Mouse (Mus musculus) erythroblast, embryonic 14.5 days (primary cell): ENCODE measurements around the gene Lrrc4b. TPM values are rescaled to one million over a fixed set of nuclear protein-coding genes. Genes with fewer than 3 reads are reported as not detected.

Source experiments
- H3K27me3 ChIP-seq: 2 replicates; pipeline ENCODE4 v1.6.1; 2012; ENCODE audit warnings: inconsistent platforms; ENCODE audit not compliant: control insufficient read depth
- H3K36me3 ChIP-seq: 2 replicates; pipeline ENCODE4 v1.6.1; 2012; ENCODE audit warnings: mild to moderate bottlenecking, inconsistent platforms; ENCODE audit not compliant: control insufficient read depth
- H3K4me1 ChIP-seq: 2 replicates; pipeline ENCODE4 v1.6.1; 2012; ENCODE audit warnings: inconsistent platforms; ENCODE audit not compliant: control insufficient read depth
- H3K4me3 ChIP-seq: replicated peaks from 2 replicates; pipeline ENCODE3; 2012; ENCODE audit warnings: moderate library complexity, mild to moderate bottlenecking, inconsistent platforms
- H3K9me3 ChIP-seq: 2 replicates; pipeline ENCODE4 v1.6.1; 2012; ENCODE audit warnings: low read length, inconsistent platforms, mixed read lengths; ENCODE audit not compliant: control insufficient read depth
- GATA1 ChIP-seq: IDR thresholded peaks from 2 replicates; pipeline ENCODE4 v1.6.1; 2012; ENCODE audit warnings: low read length, inconsistent platforms, mixed read lengths
- TAL1 ChIP-seq: IDR thresholded peaks from 3 replicates; pipeline ENCODE4 v1.6.1; 2012; ENCODE audit warnings: low read length, inconsistent platforms, mixed read lengths
- polyA plus RNA-seq: library from polyadenylated mRNA; stranded (reverse); fragments of >175 nt; gene quantifications from 2 replicates; pipeline ENCODE4 v1.2.3, GENCODE M21; 2012

Gene Lrrc4b
- polyA plus RNA-seq, 1 experiment: not detected

DNA sequence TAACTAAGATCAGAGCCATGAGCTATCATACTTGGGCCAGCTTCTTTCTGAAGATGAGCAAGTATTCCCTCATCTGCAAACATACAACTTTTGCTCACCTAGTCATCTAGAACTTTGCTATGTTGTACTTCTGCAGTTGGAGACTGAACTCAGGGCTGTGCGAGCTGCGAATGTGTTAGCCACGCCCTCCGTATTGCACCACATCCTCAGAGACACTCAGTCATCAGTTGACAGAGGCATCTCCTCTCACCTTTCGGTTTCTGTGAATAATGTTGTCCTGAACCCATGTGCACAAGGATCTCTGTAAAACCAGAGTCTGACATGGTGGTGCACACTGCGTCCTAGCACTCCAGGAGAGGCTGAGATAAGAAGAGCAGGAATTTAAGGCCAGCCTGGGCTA lies 27.1 kb upstream of the Lrrc4b start:
- H3K27me3 ChIP-seq: peaks cover 23% of the 10 kb centered on the region
- H3K4me1 ChIP-seq: peaks cover 24% of the 10 kb centered on the region
- H3K9me3 ChIP-seq: peaks cover 3% of the 10 kb centered on the region; the same call in 1 of the 2 replicates
- TF ChIP-seq GATA1: no peak
- TF ChIP-seq TAL1: no peak
- no peaks in the 10 kb centered on the region for H3K36me3 ChIP-seq
- no peak overlapping the region for H3K4me3 ChIP-seq

DNA sequence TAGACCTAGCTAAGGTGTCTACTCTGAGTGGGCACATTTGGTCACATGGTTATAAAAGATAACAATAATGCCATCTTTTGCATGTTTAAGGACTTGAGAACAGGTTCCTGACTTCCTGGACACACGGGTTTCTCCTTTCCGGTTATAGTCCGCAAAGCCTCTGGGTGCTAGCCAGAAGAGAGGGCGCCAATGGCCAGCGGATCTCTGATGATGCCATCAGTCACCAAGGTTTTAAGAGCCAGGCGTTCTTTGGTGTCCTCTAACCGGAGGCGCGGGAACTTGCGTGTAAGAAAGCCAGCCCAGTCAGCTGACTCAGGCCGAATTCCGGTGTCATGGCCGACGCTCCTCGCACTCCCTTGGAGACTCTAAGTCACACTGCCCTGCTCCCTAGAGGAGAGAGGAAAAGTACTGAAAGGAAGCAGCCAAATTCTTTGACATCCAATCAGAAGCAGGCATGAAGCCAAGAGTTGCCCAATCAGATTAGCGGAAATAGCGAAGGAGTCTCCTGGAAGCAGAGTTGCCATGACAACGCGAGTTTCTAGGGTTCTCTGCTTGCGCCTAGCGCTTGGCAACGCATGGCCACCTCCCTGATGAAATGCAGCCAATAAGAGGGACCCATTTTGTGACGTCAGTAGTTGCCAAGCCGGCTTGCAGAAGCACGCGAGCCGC lies 23.3 kb upstream of the Lrrc4b start:
- no peaks in the 10 kb centered on the region for H3K36me3 ChIP-seq
- TF ChIP-seq TAL1 (no peak), GATA1 (peak; percentile 20; the same call in 1 of the 2 replicates)
- H3K27me3 ChIP-seq: peaks cover 36% of the 10 kb centered on the region
- peaks cover 3% of the 10 kb centered on the region; the same call in 1 of the 2 replicates for H3K9me3 ChIP-seq
- H3K4me1 ChIP-seq: peaks cover 20% of the 10 kb centered on the region
- H3K4me3 ChIP-seq: peak overlapping the region; percentile 52

DNA sequence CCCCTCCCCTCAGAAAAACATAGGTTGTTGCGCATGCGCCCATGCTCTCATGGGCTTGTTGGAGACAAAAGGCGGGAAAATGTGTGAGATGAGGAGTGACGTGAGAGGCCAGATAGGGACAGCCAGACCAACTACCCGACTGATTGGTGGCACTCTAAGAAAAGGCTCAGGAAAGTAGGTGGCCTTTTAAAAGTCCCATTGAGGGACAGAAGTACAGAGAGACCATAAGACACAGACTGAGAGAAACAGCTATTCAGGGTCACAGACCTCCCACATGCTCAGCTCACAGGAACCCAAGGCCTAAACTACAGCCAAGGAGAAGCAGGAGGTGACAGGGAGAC lies 22.8 kb upstream of the Lrrc4b start:
- H3K4me1 ChIP-seq: peaks cover 20% of the 10 kb centered on the region
- H3K4me3 ChIP-seq: peak overlapping the region; percentile 52
- H3K27me3 ChIP-seq: peaks cover 37% of the 10 kb centered on the region
- no peaks in the 10 kb centered on the region for H3K36me3 ChIP-seq
- H3K9me3 ChIP-seq: peaks cover 3% of the 10 kb centered on the region; the same call in 1 of the 2 replicates
- no peak for TF ChIP-seq GATA1
- TF ChIP-seq TAL1: no peak

DNA sequence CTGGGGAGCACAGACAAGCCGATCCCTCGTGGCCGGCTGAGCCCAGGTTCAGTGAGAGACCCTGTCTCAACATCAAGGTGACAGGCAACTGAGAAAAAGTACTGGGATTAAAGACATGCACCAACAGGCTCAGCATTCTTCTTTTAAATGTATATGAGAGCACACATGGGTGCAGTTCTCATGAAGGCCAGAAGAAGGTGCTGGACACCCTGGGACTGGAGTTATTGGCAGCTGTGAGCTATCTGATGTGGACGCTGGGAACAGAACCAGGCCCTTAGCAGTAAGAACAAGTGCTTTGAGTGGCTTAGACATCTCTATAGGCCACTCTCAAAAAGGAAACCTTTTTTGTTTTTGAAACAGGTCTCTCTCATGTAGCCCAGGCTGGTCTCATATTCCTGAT lies 17.7 kb upstream of the Lrrc4b start:
- H3K9me3 ChIP-seq: peaks cover 2% of the 10 kb centered on the region; the same call in 1 of the 2 replicates
- H3K4me3 ChIP-seq: no peak overlapping the region
- H3K36me3 ChIP-seq: no peaks in the 10 kb centered on the region
- H3K4me1 ChIP-seq: peaks cover 19% of the 10 kb centered on the region
- TF ChIP-seq GATA1 (no peak), TAL1 (no peak)
- H3K27me3 ChIP-seq: peaks cover 22% of the 10 kb centered on the region

DNA sequence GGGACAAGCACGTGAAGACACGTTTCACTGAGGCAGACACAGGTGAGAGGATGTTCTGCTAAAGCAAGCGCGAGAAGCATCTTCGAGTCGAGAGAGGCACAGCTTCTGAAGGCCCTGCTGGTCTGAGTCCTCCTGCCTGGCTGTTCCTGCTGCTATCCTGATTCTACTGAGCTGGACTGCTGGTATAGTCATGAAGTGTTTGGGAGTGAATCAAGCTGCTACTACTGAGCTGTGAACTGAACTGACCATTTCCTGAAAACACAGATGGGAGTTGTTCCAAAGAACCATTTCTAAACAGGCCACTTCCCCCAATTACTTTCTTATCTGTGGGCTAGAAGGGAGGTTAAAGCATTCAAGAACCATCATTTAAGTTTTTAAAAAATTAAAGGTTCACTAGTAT lies 15.5 kb upstream of the Lrrc4b start:
- no peaks in the 10 kb centered on the region for H3K36me3 ChIP-seq
- peaks cover 12% of the 10 kb centered on the region for H3K4me1 ChIP-seq
- H3K27me3 ChIP-seq: peaks cover 22% of the 10 kb centered on the region
- H3K4me3 ChIP-seq: no peak overlapping the region
- no peak for TF ChIP-seq TAL1
- TF ChIP-seq GATA1: no peak
- H3K9me3 ChIP-seq: peaks cover 2% of the 10 kb centered on the region; the same call in 1 of the 2 replicates

- no peak overlapping the region for H3K4me3 ChIP-seq
- H3K4me1 ChIP-seq: peaks cover 5% of the 10 kb centered on the region
- H3K27me3 ChIP-seq: peaks cover 87% of the 10 kb centered on the region
- no peaks in the 10 kb centered on the region for H3K36me3 ChIP-seq
- TF ChIP-seq GATA1 (no peak), TAL1 (no peak)
- peaks cover 15% of the 10 kb centered on the region; the same call in 1 of the 2 replicates for H3K9me3 ChIP-seq
Measured at GRCm38 (mm10) chr7:44427666-44428065, 1.2 kb upstream of the Lrrc4b start.

GRCm38 (mm10) chr7:44428171-44428950 lies 457 bp upstream of the Lrrc4b start:
- no peak for TF ChIP-seq TAL1
- no peak for TF ChIP-seq GATA1
- H3K36me3 ChIP-seq: no peaks in the 10 kb centered on the region
- H3K4me1 ChIP-seq: peaks cover 11% of the 10 kb centered on the region
- no peak overlapping the region for H3K4me3 ChIP-seq
- H3K27me3 ChIP-seq: peaks cover 87% of the 10 kb centered on the region
- H3K9me3 ChIP-seq: peaks cover 17% of the 10 kb centered on the region

- H3K27me3 ChIP-seq: peaks cover 90% of the 10 kb centered on the region
- TF ChIP-seq GATA1 (no peak), TAL1 (no peak)
- H3K4me3 ChIP-seq: no peak overlapping the region
- no peaks in the 10 kb centered on the region for H3K36me3 ChIP-seq
- H3K9me3 ChIP-seq: peaks cover 19% of the 10 kb centered on the region
- H3K4me1 ChIP-seq: peaks cover 25% of the 10 kb centered on the region
Measured at GRCm38 (mm10) chr7:44429534-44430488, 993 bp downstream of the Lrrc4b start.
